Mouse (Mus musculus) cortical plate, adult 2 months (tissue): Measurements from ENCODE around the gene Papss2. TPM values are rescaled to one million over a fixed set of nuclear protein-coding genes. Genes with fewer than 3 reads are reported as not detected.

Source experiments
- H3K27ac ChIP-seq: fragments of 200-500 bp; 2 replicates; pipeline ENCODE4 v1.5.1; 2012; ENCODE audit warnings: low read length, control low read depth, inconsistent platforms; ENCODE audit not compliant: insufficient read depth
- H3K4me1 ChIP-seq: fragments of 200-500 bp; 2 replicates; pipeline ENCODE4 v1.6.1; 2011; ENCODE audit warnings: low read length; ENCODE audit not compliant: control insufficient read depth, insufficient read depth
- H3K4me3 ChIP-seq: fragments of 200-500 bp; 2 replicates; pipeline ENCODE4 v1.5.1; 2011; ENCODE audit warnings: mild to moderate bottlenecking, low read length, control low read depth; ENCODE audit not compliant: insufficient read depth
- CTCF ChIP-seq: fragments of 200-500 bp; IDR thresholded peaks from 2 replicates; pipeline ENCODE4 v1.5.1; 2011; ENCODE audit warnings: mild to moderate bottlenecking, control low read depth, low read length; ENCODE audit not compliant: insufficient read depth; ENCODE audit errors: extremely low read depth
- POLR2A ChIP-seq: fragments of 200-500 bp; IDR thresholded peaks from 2 replicates; pipeline ENCODE4 v1.6.1; 2011; ENCODE audit warnings: mild to moderate bottlenecking, low read length, control low read depth; ENCODE audit not compliant: insufficient read depth; ENCODE audit errors: extremely low read depth
- polyA plus RNA-seq: library from polyadenylated mRNA; depleted of rRNA; stranded (reverse); fragments of >200 nt; gene quantifications from 2 replicates; pipeline ENCODE4 v1.2.3, GENCODE M21; 2012; rRNA removed

The Papss2 gene
- polyA plus RNA-seq, 1 experiment = 10.3 TPM

- TF ChIP-seq POLR2A (no peak), CTCF (no peak)
- Histone ChIP-seq H3K4me1 (peaks cover 2% of the 10 kb centered on the region; the same call in 1 of the 2 replicates), H3K27ac (no peak overlapping the region), H3K4me3 (no peak overlapping the region)
These were observed 117.9 kb downstream of the Papss2 start for GRCm38 (mm10) chr19:32713471-32713870.

GRCm38 (mm10) chr19:32715201-32715600 is 119.6 kb downstream of the Papss2 start:
- Histone ChIP-seq H3K4me1 (peaks cover 2% of the 10 kb centered on the region; the same call in 1 of the 2 replicates), H3K27ac (no peak overlapping the region), H3K4me3 (no peak overlapping the region)
- TF ChIP-seq POLR2A = no peak
- peak; percentile 95 for TF ChIP-seq CTCF

- no peak for TF ChIP-seq POLR2A
- TF ChIP-seq CTCF = no peak
- H3K4me1 ChIP-seq = no peaks in the 10 kb centered on the region; the same call in 1 of the 2 replicates
These were observed 120.1 kb downstream of the Papss2 start for GRCm38 (mm10) chr19:32715681-32716080.

More at GRCm38 (mm10) chr19:32715681-32716080, 120.1 kb downstream of the Papss2 start:
- no peak overlapping the region for H3K4me3 ChIP-seq
- H3K27ac ChIP-seq = no peak overlapping the region

Other genes with a start within 250 kb of the Papss2 start
- gene Sgms1, start 206.1 kb upstream of the Papss2 start, polyA plus RNA-seq = 34.3 and 37.6 TPM in 2 replicates
- gene Rpl9-ps6, start 129.2 kb upstream of the Papss2 start, polyA plus RNA-seq = 46.1 and 52.8 TPM in 2 replicates
- 46.2 and 48.3 TPM in 2 replicates for gene Minpp1, start 110.0 kb upstream of the Papss2 start, polyA plus RNA-seq
- gene Atad1, start 144.0 kb downstream of the Papss2 start, polyA plus RNA-seq = 69.5 and 71.0 TPM in 2 replicates
- 60.7 and 62.2 TPM in 2 replicates for gene Pten, start 161.7 kb downstream of the Papss2 start, polyA plus RNA-seq